30 mouse cellular contexts compared by ENCODE assay signal in genomic region chr17:56843678-56844077, GRCm38 (mm10). TPM values are rescaled to one million over a fixed set of nuclear protein-coding genes. Genes with fewer than 3 reads are reported as not detected.
A peak's percentile ranks its signal among the peaks of the same experiment; 100 is the strongest.
DNase-seq lines count a peak whose midpoint lies in the region; ATAC-seq and TF ChIP-seq lines count a peak whose summit lies in the region.
"Had no signal": no experiment of that assay in that cellular context is flagged by ENCODE, and none has a peak within 500 bp of the region (broad histone marks: within the 10 kb centered on the region; RNA-seq: fewer than 3 reads in every experiment).

No protein-coding gene starts in this region.

- H3K36me3 ChIP-seq in liver, postnatal 0 days (replicated peaks; ENCODE audit: insufficient read depth, low read length): no peaks in the 10 kb centered on the region
- no peaks in the 10 kb centered on the region for H3K36me3 ChIP-seq in forebrain, embryonic 14.5 days (ENCODE audit: control insufficient read depth, insufficient read depth, low read length)
- no peaks in the 10 kb centered on the region for H3K36me3 ChIP-seq in forebrain, postnatal 0 days (ENCODE audit: insufficient read depth)
- H3K36me3 ChIP-seq: embryonic facial prominence, embryonic 10.5 days; heart, embryonic 10.5 days; hindbrain, embryonic 10.5 days; neural tube, embryonic 13.5 days had no signal

- no peak overlapping the region for H3K9ac ChIP-seq in liver, postnatal 0 days (replicated peaks)
- no peak overlapping the region for H3K9ac ChIP-seq in forebrain, embryonic 14.5 days (ENCODE audit: low read length)
- H3K9ac ChIP-seq in forebrain, postnatal 0 days: no peak overlapping the region
- H3K9ac ChIP-seq: liver, embryonic 14.5 days; neural tube, embryonic 13.5 days had no signal

- no peak overlapping the region for H3K27ac ChIP-seq in liver, postnatal 0 days (ENCODE audit: low read depth)
- H3K27ac ChIP-seq in forebrain, embryonic 14.5 days (ENCODE audit: low read depth, low read length): no peak overlapping the region
- no peak overlapping the region for H3K27ac ChIP-seq in forebrain, postnatal 0 days (ENCODE audit: low read depth, low read length)
- H3K27ac ChIP-seq: embryonic facial prominence, embryonic 10.5 days; heart, embryonic 10.5 days; hindbrain, embryonic 10.5 days; hindbrain, postnatal 0 days; kidney, postnatal 0 days; liver, embryonic 14.5 days; macrophage; neural tube, embryonic 13.5 days had no signal

- peak; percentile 69 for DNase-seq in thymus, postnatal 0 days (ENCODE audit: low spot score)
- no peak for DNase-seq in liver, postnatal 0 days
- DNase-seq in forebrain, embryonic 14.5 days (ENCODE audit: low spot score): no peak
- no peak for DNase-seq in lung, postnatal 36 days
- DNase-seq in forebrain, postnatal 0 days: no peak
- DNase-seq: adrenal gland, postnatal 36 days; cerebellum, adult 9-10 months; kidney, adult 11 months; layer of hippocampus, adult 9-11 months; retina, postnatal 1 day had no signal

- no peaks in the 10 kb centered on the region for H3K27me3 ChIP-seq in liver, postnatal 0 days (ENCODE audit: insufficient read depth, low read length)
- H3K27me3 ChIP-seq in forebrain, embryonic 14.5 days (replicated peaks; ENCODE audit: control insufficient read depth, insufficient read depth, low read length): no peaks in the 10 kb centered on the region
- H3K27me3 ChIP-seq in forebrain, postnatal 0 days (ENCODE audit: insufficient read depth, low read length): no peaks in the 10 kb centered on the region
- H3K27me3 ChIP-seq: neural tube, embryonic 13.5 days had no signal

- no peak overlapping the region for H3K4me2 ChIP-seq in liver, postnatal 0 days (ENCODE audit: low read depth, low read length)
- no peak overlapping the region for H3K4me2 ChIP-seq in forebrain, embryonic 14.5 days (ENCODE audit: low read length)
- H3K4me2 ChIP-seq in forebrain, postnatal 0 days (ENCODE audit: low read depth): no peak overlapping the region
- H3K4me2 ChIP-seq: midbrain, embryonic 11.5 days; neural tube, embryonic 13.5 days had no signal

- H3K4me3 ChIP-seq in liver, postnatal 0 days (ENCODE audit: low read depth, low read length): no peak overlapping the region
- H3K4me3 ChIP-seq in forebrain, embryonic 14.5 days (ENCODE audit: low read depth, low read length): no peak overlapping the region
- H3K4me3 ChIP-seq in forebrain, postnatal 0 days (ENCODE audit: low read depth, low read length): no peak overlapping the region
- H3K4me3 ChIP-seq: embryonic facial prominence, embryonic 10.5 days; heart, embryonic 10.5 days; hindbrain, embryonic 10.5 days; neural tube, embryonic 13.5 days had no signal

- ATAC-seq in activated CD4-positive, CD25-positive, alpha-beta regulatory T cell, adult 4 months: peak; percentile 56
- peak; percentile 54 for ATAC-seq in inflammation-experienced regulatory T-cells, adult 6 months
- ATAC-seq in liver, postnatal 0 days: no peak
- no peak for ATAC-seq in forebrain, embryonic 14.5 days
- no peak for ATAC-seq in forebrain, postnatal 0 days
- ATAC-seq: forebrain, embryonic 16.5 days; hindbrain, postnatal 0 days had no signal

- TF ChIP-seq CTCF in liver, postnatal 0 days (IDR thresholded peaks at IDR 0.05; ENCODE audit: low read depth): no peak
- no peak for TF ChIP-seq CTCF in forebrain, postnatal 0 days (IDR thresholded peaks at IDR 0.05; ENCODE audit: low read depth)

- no peaks in the 10 kb centered on the region for H3K9me3 ChIP-seq in liver, postnatal 0 days (ENCODE audit: low read length)
- no peaks in the 10 kb centered on the region for H3K9me3 ChIP-seq in forebrain, embryonic 14.5 days (replicated peaks; ENCODE audit: control insufficient read depth, low read length)
- no peaks in the 10 kb centered on the region for H3K9me3 ChIP-seq in forebrain, postnatal 0 days (ENCODE audit: low read length)
- H3K9me3 ChIP-seq: embryonic facial prominence, embryonic 10.5 days; heart, embryonic 10.5 days; hindbrain, embryonic 10.5 days; neural tube, embryonic 13.5 days had no signal

- 52% methylated on average over 5 of the region's 5 CpGs for WGBS in liver, postnatal 0 days (ENCODE audit: insufficient replicate concordance)
- WGBS in forebrain, embryonic 14.5 days: 83% methylated on average over 5 of the region's 5 CpGs
- 97% methylated on average over 5 of the region's 5 CpGs for WGBS in forebrain, postnatal 0 days

- no peaks in the 10 kb centered on the region; the same call in 1 of the 2 replicates for H3K4me1 ChIP-seq in liver, postnatal 0 days (ENCODE audit: insufficient read depth)
- H3K4me1 ChIP-seq in forebrain, embryonic 14.5 days (ENCODE audit: control insufficient read depth, insufficient read depth, low read length): no peaks in the 10 kb centered on the region
- no peaks in the 10 kb centered on the region for H3K4me1 ChIP-seq in forebrain, postnatal 0 days (ENCODE audit: insufficient read depth)
- H3K4me1 ChIP-seq: embryonic facial prominence, embryonic 10.5 days; heart, embryonic 10.5 days; neural tube, embryonic 13.5 days had no signal

- no peak for TF ChIP-seq EP300 in liver, postnatal 0 days (IDR thresholded peaks at IDR 0.05; ENCODE audit: low read depth)

RNA-seq across cellular contexts. Expression of gene Rfx2, which starts 12.9 kb away (rescaled TPM):
- polyA plus RNA-seq in activated CD4-positive, CD25-positive, alpha-beta regulatory T cell, adult 4 months (2017; shearing (Covaris generic)): 1 to 10 TPM; 1.4 to 1.9 TPM
- 1 to 10 TPM in 2 of 3 experiments, under 1 TPM in 1; 0.62 to 3.3 (median 1.5) TPM for polyA plus RNA-seq in inflammation-experienced regulatory T-cells, adult 6 months (2017; shearing (Covaris generic))
- polyA plus RNA-seq in thymus, postnatal 0 days (2015; fragmentation: Nextera tagmentation; extraction: Ambion mirVana): 3.0 and 3.2 TPM in 2 replicates
- polyA plus RNA-seq in liver, postnatal 0 days (2015; fragmentation: Nextera tagmentation; extraction: Ambion mirVana): 3.1 and 3.6 TPM in 2 replicates
- polyA plus RNA-seq in forebrain, embryonic 14.5 days (2014; fragmentation: Nextera tagmentation; extraction: Ambion mirVana): 2.2 and 3.2 TPM in 2 replicates
- 2.4 and 3.6 TPM in 2 replicates for total RNA-seq in forebrain, postnatal 0 days (2014; rRNA removed)
- 2.2 and 3.4 TPM in 2 replicates for polyA plus RNA-seq in forebrain, postnatal 0 days (2015; fragmentation: Nextera tagmentation; extraction: Ambion mirVana)

RNA-seq across cellular contexts. Expression of gene Acsbg2, which starts 30.6 kb away (rescaled TPM):
- under 1 TPM in 1 of 2 experiments, not detected in 1; 0.21 TPM for polyA plus RNA-seq in activated CD4-positive, CD25-positive, alpha-beta regulatory T cell, adult 4 months (2017; shearing (Covaris generic))
- polyA plus RNA-seq in inflammation-experienced regulatory T-cells, adult 6 months (2017; shearing (Covaris generic)): not detected
- not detected in 2 replicates for polyA plus RNA-seq in thymus, postnatal 0 days (2015; fragmentation: Nextera tagmentation; extraction: Ambion mirVana)
- polyA plus RNA-seq in liver, postnatal 0 days (2015; fragmentation: Nextera tagmentation; extraction: Ambion mirVana): not detected in 2 replicates
- polyA plus RNA-seq in forebrain, embryonic 14.5 days (2014; fragmentation: Nextera tagmentation; extraction: Ambion mirVana): not detected in 2 replicates
- total RNA-seq in forebrain, postnatal 0 days (2014; rRNA removed): not detected in 2 replicates
- polyA plus RNA-seq in forebrain, postnatal 0 days (2015; fragmentation: Nextera tagmentation; extraction: Ambion mirVana): not detected in 2 replicates
- total RNA-seq: hindbrain, postnatal 0 days; left cerebral cortex, adult 18-20 months; left cerebral cortex, postnatal 25 days had no signal
- polyA plus RNA-seq: C2C12; embryonic facial prominence, embryonic 10.5 days; forebrain, embryonic 16.5 days; heart, embryonic 10.5 days; hindbrain, embryonic 10.5 days; hindbrain, postnatal 0 days; kidney, postnatal 0 days; large intestine, adult 2 months; limb, embryonic 14.5 days; liver, embryonic 14.5 days; lung, embryonic 16.5 days; macrophage; midbrain, embryonic 11.5 days; neural tube, embryonic 13.5 days; spleen, adult 2 months; stomach, embryonic 14.5 days had no signal

RNA-seq across cellular contexts. Expression of gene 1700061G19Rik, which starts 31.6 kb away (rescaled TPM):
- under 1 TPM; 0.28 to 0.37 TPM for polyA plus RNA-seq in activated CD4-positive, CD25-positive, alpha-beta regulatory T cell, adult 4 months (2017; shearing (Covaris generic))
- polyA plus RNA-seq in inflammation-experienced regulatory T-cells, adult 6 months (2017; shearing (Covaris generic)): under 1 TPM; 0.21 to 0.57 (median 0.28) TPM
- polyA plus RNA-seq in thymus, postnatal 0 days (2015; fragmentation: Nextera tagmentation; extraction: Ambion mirVana): 0.21 and 0.26 TPM in 2 replicates
- 0.04 TPM in 1 of 2 replicates, not detected in the other for polyA plus RNA-seq in liver, postnatal 0 days (2015; fragmentation: Nextera tagmentation; extraction: Ambion mirVana)
- 0.08 and 0.19 TPM in 2 replicates for polyA plus RNA-seq in forebrain, embryonic 14.5 days (2014; fragmentation: Nextera tagmentation; extraction: Ambion mirVana)
- total RNA-seq in forebrain, postnatal 0 days (2014; rRNA removed): 0.14 TPM in 1 of 2 replicates, not detected in the other
- polyA plus RNA-seq in forebrain, postnatal 0 days (2015; fragmentation: Nextera tagmentation; extraction: Ambion mirVana): 0.15 and 0.48 TPM in 2 replicates
- total RNA-seq: hindbrain, postnatal 0 days; left cerebral cortex, postnatal 25 days had no signal
- polyA plus RNA-seq: macrophage had no signal

Comparison
In these comparisons a context has a peak if more than half of its experiments do, and no peak if none do; other contexts are left out.
1. ATAC-seq: peak in activated CD4-positive, CD25-positive, alpha-beta regulatory T cell, adult 4 months (single experiment) and inflammation-experienced regulatory T-cells, adult 6 months (single experiment); none in liver, postnatal 0 days (single experiment), forebrain, embryonic 14.5 days (single experiment) and forebrain, postnatal 0 days (single experiment).